Mouse (Mus musculus) left cerebral cortex, adult 9 months (tissue): ENCODE measurements around the gene Col4a1.
A peak's percentile ranks its signal among the peaks of the same experiment; 100 is the strongest.

Experiments
- DNase-seq, 2 experiments: peaks; one replicate each; pipeline ENCODE4 v3.0.0; 2022; ENCODE audit warnings: low spot score in 2 of 2

Col4a1 gene

GRCm38 (mm10) chr8:11234151-11234878 lies 78.3 kb downstream of the Col4a1 start:
- no peak for DNase-seq

- DNase-seq, result no peak
Measured at GRCm38 (mm10) chr8:11233009-11233408, 79.6 kb downstream of the Col4a1 start.

- no peak for DNase-seq
Measured at GRCm38 (mm10) chr8:11230277-11230676, 82.3 kb downstream of the Col4a1 start.

GRCm38 (mm10) chr8:11227421-11227820 lies 85.2 kb downstream of the Col4a1 start:
- DNase-seq, result no peak

- DNase-seq, result no peak
Measured at GRCm38 (mm10) chr8:11225577-11226434, 86.8 kb downstream of the Col4a1 start.

GRCm38 (mm10) chr8:11224178-11224577 lies 88.4 kb downstream of the Col4a1 start:
- DNase-seq, result no peak

GRCm38 (mm10) chr8:11221353-11221752 lies 91.3 kb downstream of the Col4a1 start:
- no peak for DNase-seq

- no peak for DNase-seq
Measured at GRCm38 (mm10) chr8:11219282-11219681, 93.3 kb downstream of the Col4a1 start.

- DNase-seq, result peak in 1 of 2 experiments; percentile 65
Measured at GRCm38 (mm10) chr8:11215231-11215630, 97.4 kb downstream of the Col4a1 start.

- DNase-seq, result no peak
Measured at GRCm38 (mm10) chr8:11206509-11206908, 106.1 kb downstream of the Col4a1 start.

GRCm38 (mm10) chr8:11205532-11205931 lies 107.1 kb downstream of the Col4a1 start:
- no peak for DNase-seq

GRCm38 (mm10) chr8:11203260-11204110 lies 109.1 kb downstream of the Col4a1 start:
- DNase-seq, result peak in 1 of 2 experiments; percentile 29

GRCm38 (mm10) chr8:11198650-11199049 lies 114.0 kb downstream of the Col4a1 start:
- DNase-seq, result no peak

GRCm38 (mm10) chr8:11197988-11198387 lies 114.6 kb downstream of the Col4a1 start:
- no peak for DNase-seq

- no peak for DNase-seq
Measured at GRCm38 (mm10) chr8:11197261-11197660, 115.4 kb downstream of the Col4a1 start.

- DNase-seq, result no peak
Measured at GRCm38 (mm10) chr8:11192719-11193324, 119.8 kb downstream of the Col4a1 start.

- DNase-seq, result peak; percentile 37 to 75
Measured at GRCm38 (mm10) chr8:11187581-11188271, 124.9 kb downstream of the Col4a1 start.

GRCm38 (mm10) chr8:11186456-11186855 lies 126.2 kb downstream of the Col4a1 start:
- DNase-seq, result no peak

GRCm38 (mm10) chr8:11185672-11186071 lies 127.0 kb downstream of the Col4a1 start:
- no peak for DNase-seq

- DNase-seq, result no peak
Measured at GRCm38 (mm10) chr8:11183611-11184031, 129.0 kb downstream of the Col4a1 start.

GRCm38 (mm10) chr8:11182606-11183005 lies 130.0 kb downstream of the Col4a1 start:
- DNase-seq, result no peak
